Mouse (Mus musculus): ENCODE measurements around the gene Etv6. TPM values are rescaled to one million over a fixed set of nuclear protein-coding genes. Genes with fewer than 3 reads are reported as not detected.

Etv6 gene
- polyA plus RNA-seq, 1 experiment from 2014 or later = 16.0 TPM

GRCm38 (mm10) chr6:134206251-134206650 lies 170.8 kb downstream of the Etv6 start:
- Histone ChIP-seq H3K9me3 (replicated peaks; ENCODE audit: control insufficient read depth, low read length) (no peaks in the 10 kb centered on the region), H3K27ac (ENCODE audit: low read depth, low read length) (no peak overlapping the region), H3K27me3 (ENCODE audit: control insufficient read depth, insufficient read depth, low read length) (no peaks in the 10 kb centered on the region), H3K36me3 (ENCODE audit: control insufficient read depth, insufficient read depth, low read length) (no peaks in the 10 kb centered on the region), H3K9ac (ENCODE audit: low read depth, low read length) (no peak overlapping the region), H3K4me2 (no peak overlapping the region), H3K4me1 (ENCODE audit: control insufficient read depth, insufficient read depth, low read length) (peaks cover 52% of the 10 kb centered on the region), H3K4me3 (ENCODE audit: low read depth, low read length) (no peak overlapping the region)
- no peak for ATAC-seq (replicated peaks; ENCODE audit: insufficient number of reproducible peaks, low FRiP score, low TSS enrichment)
- WGBS (ENCODE audit: insufficient replicate concordance) = 90% methylated on average over 5 of the region's 5 CpGs

- Histone ChIP-seq H3K36me3 (ENCODE audit: control insufficient read depth, insufficient read depth, low read length) (no peaks in the 10 kb centered on the region), H3K9ac (ENCODE audit: low read depth, low read length) (no peak overlapping the region), H3K9me3 (replicated peaks; ENCODE audit: control insufficient read depth, low read length) (no peaks in the 10 kb centered on the region), H3K4me2 (no peak overlapping the region; the same call in 1 of the 2 replicates), H3K4me3 (ENCODE audit: low read depth, low read length) (no peak overlapping the region), H3K27me3 (ENCODE audit: control insufficient read depth, insufficient read depth, low read length) (no peaks in the 10 kb centered on the region), H3K27ac (ENCODE audit: low read depth, low read length) (peak overlapping the region; percentile 29), H3K4me1 (ENCODE audit: control insufficient read depth, insufficient read depth, low read length) (peaks cover 58% of the 10 kb centered on the region)
- WGBS (ENCODE audit: insufficient replicate concordance) = 69% methylated on average over 19 of the region's 19 CpGs
- peak; percentile 48; the same call in 1 of the 2 replicates for ATAC-seq (replicated peaks; ENCODE audit: insufficient number of reproducible peaks, low FRiP score, low TSS enrichment)
Measured at GRCm38 (mm10) chr6:134207391-134208179, 172.1 kb downstream of the Etv6 start.

DNA sequence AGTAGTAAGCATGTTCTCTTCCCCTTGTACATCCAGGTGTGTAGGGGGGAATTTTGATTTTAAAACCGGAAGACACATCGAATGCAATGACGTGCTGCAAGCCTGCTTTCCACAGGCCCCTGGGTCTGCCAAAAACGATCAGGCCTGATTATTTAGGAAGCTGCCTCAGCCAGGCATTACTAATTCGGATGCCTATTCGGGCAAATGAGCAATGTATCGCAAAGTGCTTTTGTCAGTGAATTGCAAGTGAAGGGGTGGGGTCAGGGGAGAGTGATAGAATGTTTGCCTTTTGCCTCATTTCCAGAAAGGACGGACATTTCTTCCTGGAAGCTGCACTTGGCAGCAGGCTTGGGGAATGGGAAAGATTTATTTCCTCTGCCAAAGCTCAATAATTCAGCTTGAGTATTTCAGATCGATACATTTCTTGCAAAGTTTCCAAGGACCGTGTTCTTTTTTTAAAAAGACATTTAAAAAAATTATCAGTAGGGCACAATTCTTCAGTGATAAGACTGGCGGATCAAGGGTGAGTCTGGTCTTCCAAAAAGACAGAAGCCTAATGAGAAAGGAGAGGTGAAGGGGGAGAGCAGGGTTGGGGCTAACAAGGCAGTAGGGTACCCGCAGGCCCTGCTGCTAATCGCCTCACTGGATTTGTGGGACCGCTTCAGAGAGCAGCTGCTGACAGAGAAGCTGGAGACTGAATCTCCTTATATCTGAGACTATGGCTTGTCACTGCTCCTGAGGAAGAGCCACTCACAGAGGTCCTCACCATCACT lies 172.9 kb downstream of the Etv6 start:
- Histone ChIP-seq H3K4me2 (no peak overlapping the region; the same call in 1 of the 2 replicates), H3K9me3 (replicated peaks; ENCODE audit: control insufficient read depth, low read length) (no peaks in the 10 kb centered on the region), H3K4me1 (ENCODE audit: control insufficient read depth, insufficient read depth, low read length) (peaks cover 58% of the 10 kb centered on the region), H3K27me3 (ENCODE audit: control insufficient read depth, insufficient read depth, low read length) (no peaks in the 10 kb centered on the region), H3K36me3 (ENCODE audit: control insufficient read depth, insufficient read depth, low read length) (no peaks in the 10 kb centered on the region), H3K9ac (ENCODE audit: low read depth, low read length) (no peak overlapping the region), H3K4me3 (ENCODE audit: low read depth, low read length) (no peak overlapping the region), H3K27ac (ENCODE audit: low read depth, low read length) (peak overlapping the region; percentile 29; the same call in 1 of the 2 replicates)
- ATAC-seq (replicated peaks; ENCODE audit: insufficient number of reproducible peaks, low FRiP score, low TSS enrichment) = no peak
- WGBS (ENCODE audit: insufficient replicate concordance) = 67% methylated on average over 14 of the region's 14 CpGs

DNA sequence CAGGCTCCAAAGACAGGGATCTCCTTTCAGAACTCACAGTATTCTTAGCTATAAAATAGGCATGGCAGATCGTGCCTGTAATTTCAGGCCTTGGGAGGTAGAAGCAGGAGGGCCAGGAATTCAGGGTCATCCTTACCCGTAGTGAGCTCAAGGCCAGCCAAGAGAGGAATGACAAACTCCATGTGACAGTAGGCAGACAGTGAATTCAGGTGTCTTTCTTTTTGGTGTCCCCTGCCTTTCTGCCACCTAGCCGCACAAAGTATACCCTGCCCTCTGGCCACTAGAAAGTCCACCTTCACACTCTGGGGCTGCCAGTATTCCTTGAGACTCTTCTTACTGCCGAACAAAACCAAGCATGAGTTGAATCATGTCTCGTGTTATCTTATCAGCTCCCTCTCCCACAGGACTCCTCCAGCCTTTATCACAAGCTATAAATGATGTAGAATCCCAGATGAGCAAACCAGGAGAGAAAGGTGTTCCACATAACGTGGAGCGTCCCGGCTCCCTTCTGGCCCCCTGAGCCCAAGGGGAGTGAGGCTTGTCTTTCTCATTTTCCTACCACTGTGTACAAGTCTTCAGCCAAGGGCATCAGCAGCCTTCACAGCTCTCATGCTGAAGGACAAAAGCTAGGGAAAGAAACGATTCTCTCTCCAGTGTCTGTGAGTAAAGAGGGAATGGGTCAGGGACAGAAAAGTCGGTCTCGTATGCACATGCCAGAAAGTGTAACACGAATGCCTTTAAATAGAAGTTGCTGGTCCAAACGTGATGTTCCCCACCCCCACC lies 175.4 kb downstream of the Etv6 start:
- ATAC-seq (replicated peaks; ENCODE audit: insufficient number of reproducible peaks, low FRiP score, low TSS enrichment) = no peak
- Histone ChIP-seq H3K27me3 (ENCODE audit: control insufficient read depth, insufficient read depth, low read length) (no peaks in the 10 kb centered on the region), H3K4me3 (ENCODE audit: low read depth, low read length) (no peak overlapping the region), H3K36me3 (ENCODE audit: control insufficient read depth, insufficient read depth, low read length) (no peaks in the 10 kb centered on the region), H3K4me1 (ENCODE audit: control insufficient read depth, insufficient read depth, low read length) (peaks cover 49% of the 10 kb centered on the region), H3K9me3 (replicated peaks; ENCODE audit: control insufficient read depth, low read length) (no peaks in the 10 kb centered on the region), H3K9ac (ENCODE audit: low read depth, low read length) (peak overlapping the region; percentile 22; the same call in 1 of the 2 replicates), H3K4me2 (peak overlapping the region; percentile 29), H3K27ac (ENCODE audit: low read depth, low read length) (peak overlapping the region; percentile 85)
- 37% methylated on average over 13 of the region's 13 CpGs for WGBS (ENCODE audit: insufficient replicate concordance)

DNA sequence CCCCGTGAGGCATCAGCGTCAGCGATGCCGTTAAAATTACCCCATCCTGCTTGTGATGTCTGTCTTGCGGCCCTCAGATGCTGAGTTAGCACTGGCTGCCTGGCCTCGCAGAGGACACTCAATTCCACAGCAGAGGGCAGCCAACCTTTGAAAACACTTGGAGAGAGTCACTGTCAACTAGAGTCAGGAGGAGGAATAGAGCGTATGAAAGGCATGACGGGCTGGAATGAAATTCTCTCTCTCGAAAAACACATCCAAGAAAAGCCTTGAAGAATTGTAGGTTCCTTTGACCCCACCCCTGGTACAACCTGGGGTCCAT lies 175.9 kb downstream of the Etv6 start:
- peak overlapping the region; percentile 85 for H3K27ac ChIP-seq (ENCODE audit: low read depth, low read length)
- ATAC-seq (replicated peaks; ENCODE audit: insufficient number of reproducible peaks, low FRiP score, low TSS enrichment) = no peak
- WGBS (ENCODE audit: insufficient replicate concordance) = 53% methylated on average over 9 of the region's 9 CpGs
- H3K9ac ChIP-seq (ENCODE audit: low read depth, low read length) = no peak overlapping the region; the same call in 1 of the 2 replicates
- peak overlapping the region; percentile 29 for H3K4me2 ChIP-seq
- no peaks in the 10 kb centered on the region for H3K9me3 ChIP-seq (replicated peaks; ENCODE audit: control insufficient read depth, low read length)
- H3K36me3 ChIP-seq (ENCODE audit: control insufficient read depth, insufficient read depth, low read length) = no peaks in the 10 kb centered on the region
- peaks cover 46% of the 10 kb centered on the region for H3K4me1 ChIP-seq (ENCODE audit: control insufficient read depth, insufficient read depth, low read length)
- no peaks in the 10 kb centered on the region for H3K27me3 ChIP-seq (ENCODE audit: control insufficient read depth, insufficient read depth, low read length)
- H3K4me3 ChIP-seq (ENCODE audit: low read depth, low read length) = no peak overlapping the region

DNA sequence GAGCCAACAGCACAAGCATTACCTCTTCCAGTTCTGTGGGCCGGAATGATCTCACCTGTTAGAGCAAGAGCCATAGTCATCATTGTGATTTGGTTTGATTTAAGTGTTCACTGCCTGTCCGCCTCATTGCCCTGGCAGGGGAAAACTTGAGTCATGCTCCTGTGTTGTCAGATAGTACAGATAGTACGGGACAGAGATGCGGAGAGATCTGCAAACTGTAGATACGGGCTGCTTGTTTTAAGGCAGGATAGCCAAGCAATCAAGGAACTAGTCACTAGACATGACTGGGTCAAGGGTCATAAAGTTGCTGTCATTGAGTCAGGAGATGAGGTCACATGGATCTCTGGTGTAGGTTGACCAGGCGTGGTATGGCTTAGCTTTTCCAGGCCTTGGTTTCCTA lies 182.2 kb downstream of the Etv6 start:
- Histone ChIP-seq H3K4me1 (ENCODE audit: control insufficient read depth, insufficient read depth, low read length) (peaks cover 20% of the 10 kb centered on the region), H3K27ac (ENCODE audit: low read depth, low read length) (no peak overlapping the region), H3K27me3 (ENCODE audit: control insufficient read depth, insufficient read depth, low read length) (no peaks in the 10 kb centered on the region), H3K4me2 (no peak overlapping the region), H3K9me3 (replicated peaks; ENCODE audit: control insufficient read depth, low read length) (no peaks in the 10 kb centered on the region), H3K36me3 (ENCODE audit: control insufficient read depth, insufficient read depth, low read length) (no peaks in the 10 kb centered on the region), H3K4me3 (ENCODE audit: low read depth, low read length) (no peak overlapping the region), H3K9ac (ENCODE audit: low read depth, low read length) (no peak overlapping the region)
- WGBS (ENCODE audit: insufficient replicate concordance) = 82% methylated on average over 6 of the region's 6 CpGs
- no peak for ATAC-seq (replicated peaks; ENCODE audit: insufficient number of reproducible peaks, low FRiP score, low TSS enrichment)

- Histone ChIP-seq H3K4me1 (ENCODE audit: control insufficient read depth, insufficient read depth, low read length) (peaks cover 20% of the 10 kb centered on the region), H3K9me3 (replicated peaks; ENCODE audit: control insufficient read depth, low read length) (no peaks in the 10 kb centered on the region), H3K9ac (ENCODE audit: low read depth, low read length) (no peak overlapping the region), H3K27ac (ENCODE audit: low read depth, low read length) (no peak overlapping the region), H3K36me3 (ENCODE audit: control insufficient read depth, insufficient read depth, low read length) (0 out of 2 replicates have a peak, but pooled peaks cover 2% of the 10 kb centered on the region), H3K27me3 (ENCODE audit: control insufficient read depth, insufficient read depth, low read length) (no peaks in the 10 kb centered on the region), H3K4me2 (no peak overlapping the region), H3K4me3 (ENCODE audit: low read depth, low read length) (no peak overlapping the region)
- ATAC-seq (replicated peaks; ENCODE audit: insufficient number of reproducible peaks, low FRiP score, low TSS enrichment) = no peak
- 91% methylated on average over 3 of the region's 3 CpGs for WGBS (ENCODE audit: insufficient replicate concordance)
Measured at GRCm38 (mm10) chr6:134218441-134218840, 182.9 kb downstream of the Etv6 start.

DNA sequence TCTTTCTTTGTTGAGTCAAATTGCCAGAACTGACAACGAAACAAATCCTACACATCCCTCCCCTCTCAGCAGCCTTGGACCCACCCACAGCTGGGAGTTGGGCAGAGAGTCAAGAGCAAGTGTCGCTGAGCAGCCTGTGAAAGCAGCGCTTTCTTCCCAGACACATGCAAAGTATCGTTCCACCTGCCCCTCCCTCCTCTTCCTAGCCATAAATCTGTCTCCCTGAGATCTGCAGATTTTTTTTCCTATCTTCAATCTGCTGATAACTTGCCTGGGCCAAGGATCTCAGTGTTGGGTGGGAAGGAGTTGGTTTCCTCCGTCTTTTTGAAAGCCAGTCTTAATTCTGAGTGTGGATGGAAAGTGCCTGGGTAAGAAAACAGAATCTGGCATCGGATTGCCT lies 183.9 kb downstream of the Etv6 start:
- no peak overlapping the region for H3K27ac ChIP-seq (ENCODE audit: low read depth, low read length)
- no peaks in the 10 kb centered on the region for H3K9me3 ChIP-seq (replicated peaks; ENCODE audit: control insufficient read depth, low read length)
- no peak overlapping the region for H3K9ac ChIP-seq (ENCODE audit: low read depth, low read length)
- WGBS (ENCODE audit: insufficient replicate concordance) = 55% methylated on average over 6 of the region's 6 CpGs
- H3K4me1 ChIP-seq (ENCODE audit: control insufficient read depth, insufficient read depth, low read length) = peaks cover 20% of the 10 kb centered on the region
- H3K27me3 ChIP-seq (ENCODE audit: control insufficient read depth, insufficient read depth, low read length) = no peaks in the 10 kb centered on the region
- 0 out of 2 replicates have a peak, but pooled peaks cover 2% of the 10 kb centered on the region for H3K36me3 ChIP-seq (ENCODE audit: control insufficient read depth, insufficient read depth, low read length)
- no peak overlapping the region for H3K4me3 ChIP-seq (ENCODE audit: low read depth, low read length)
- ATAC-seq (replicated peaks; ENCODE audit: insufficient number of reproducible peaks, low FRiP score, low TSS enrichment) = no peak
- H3K4me2 ChIP-seq = no peak overlapping the region

All from heart, embryonic 11.5 days (tissue).